Mouse (Mus musculus) heart, embryonic 15.5 days (tissue): ENCODE measurements at regions not wholly inside any gene's neighbourhood (a gene's known extent, or its start where the extent isn't known, plus 50 kb on each side); places are given as distances from the start of the nearest gene placed in this dataset.

ENCODE experiments used
- ATAC-seq: fragments of 200-750 bp; cut with Nextera tagmentation; replicated peaks from 2 replicates; pipeline ENCODE4 v1.8.0; 2017; ENCODE audit warnings: low read depth, moderate TSS enrichment; ENCODE audit not compliant: insufficient number of reproducible peaks, insufficient read depth, low FRiP score
- H3K27ac ChIP-seq: fragments of 300-500 bp; sonication (generic); 2 replicates; pipeline ENCODE4 v1.5.1; 2015; ENCODE audit warnings: mild to moderate bottlenecking, inconsistent platforms
- H3K27me3 ChIP-seq: fragments of 300-500 bp; sonication (generic); 2 replicates; pipeline ENCODE4 v1.6.1; 2015; ENCODE audit warnings: inconsistent platforms
- H3K36me3 ChIP-seq: fragments of 300-500 bp; sonication (generic); 2 replicates; pipeline ENCODE4 v1.6.1; 2015; ENCODE audit warnings: mild to moderate bottlenecking, inconsistent platforms
- H3K4me1 ChIP-seq: fragments of 300-500 bp; sonication (generic); replicated peaks from 2 replicates; pipeline ENCODE4 v1.6.1; 2015; ENCODE audit warnings: inconsistent platforms
- H3K4me2 ChIP-seq: fragments of 300-500 bp; sonication (generic); 2 replicates; pipeline ENCODE4 v1.6.1; 2015; ENCODE audit warnings: inconsistent platforms, mild to moderate bottlenecking, moderate library complexity
- H3K4me3 ChIP-seq: fragments of 300-500 bp; sonication (generic); 2 replicates; pipeline ENCODE4 v1.5.1; 2015; ENCODE audit warnings: mild to moderate bottlenecking, inconsistent platforms
- H3K9ac ChIP-seq: fragments of 300-500 bp; sonication (generic); 2 replicates; pipeline ENCODE4 v1.6.1; 2015; ENCODE audit warnings: mild to moderate bottlenecking, inconsistent platforms
- H3K9me3 ChIP-seq: fragments of 300-500 bp; sonication (generic); replicated peaks from 2 replicates; pipeline ENCODE4 v1.6.1; 2016; ENCODE audit warnings: inconsistent platforms
- WGBS: fragments of 180-500 bp; shearing (Covaris S2); methylation state at CpG from one replicate; pipeline ENCODE4 v1.1.7; 2015; ENCODE audit warnings: mixed read lengths; 5-methylcytosine and 5-hydroxymethylcytosine counted together

DNA sequence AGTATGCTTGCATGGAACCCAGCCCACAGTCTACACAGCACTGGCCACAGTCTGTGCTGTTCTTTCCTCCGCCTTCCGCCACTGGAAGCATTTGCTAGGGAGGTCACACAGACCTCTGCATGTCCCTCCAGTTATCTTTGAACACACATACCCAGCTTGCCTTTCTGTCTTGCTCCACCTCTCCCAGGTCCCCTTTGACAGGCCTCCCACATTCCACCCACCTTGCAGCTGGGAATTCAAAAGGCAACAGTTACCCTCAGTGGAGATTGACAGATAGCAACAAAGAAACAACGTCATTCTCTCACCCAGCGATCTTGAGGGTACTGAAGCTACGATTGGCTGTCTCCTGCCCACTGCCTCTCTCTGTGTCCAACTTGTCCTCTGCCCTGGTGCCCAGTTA is 290.7 kb upstream of the Zmiz1 start:
- ATAC-seq = no peak
- Histone ChIP-seq H3K36me3 (no peaks in the 10 kb centered on the region), H3K9me3 (no peaks in the 10 kb centered on the region), H3K9ac (no peak overlapping the region), H3K4me1 (peaks cover 19% of the 10 kb centered on the region), H3K27me3 (no peaks in the 10 kb centered on the region), H3K4me3 (no peak overlapping the region), H3K4me2 (no peak overlapping the region), H3K27ac (peak overlapping the region; percentile 76)
- WGBS = 44% methylated on average over 5 of the region's 5 CpGs

- Histone ChIP-seq H3K4me2 (no peak overlapping the region), H3K27me3 (no peaks in the 10 kb centered on the region), H3K4me3 (no peak overlapping the region), H3K4me1 (peaks cover 8% of the 10 kb centered on the region), H3K9me3 (no peaks in the 10 kb centered on the region), H3K9ac (no peak overlapping the region), H3K36me3 (no peaks in the 10 kb centered on the region), H3K27ac (no peak overlapping the region)
- no peak for ATAC-seq
- WGBS = 54% methylated on average over 6 of the region's 6 CpGs
These were observed 285.7 kb upstream of the Zmiz1 start for GRCm38 (mm10) chr14:25173281-25173680.

- Histone ChIP-seq H3K4me2 (no peak overlapping the region), H3K4me1 (peaks cover 3% of the 10 kb centered on the region; the same call in 1 of the 2 replicates), H3K9me3 (no peaks in the 10 kb centered on the region), H3K27ac (no peak overlapping the region), H3K4me3 (no peak overlapping the region), H3K9ac (no peak overlapping the region), H3K27me3 (no peaks in the 10 kb centered on the region), H3K36me3 (no peaks in the 10 kb centered on the region)
- WGBS = 75% methylated on average over 6 of the region's 6 CpGs
- no peak for ATAC-seq
These were observed 285.1 kb upstream of the Zmiz1 start for GRCm38 (mm10) chr14:25173873-25174272.

GRCm38 (mm10) chr14:25174402-25174801 is 284.6 kb upstream of the Zmiz1 start:
- WGBS = 52% methylated on average over 2 of the region's 2 CpGs

GRCm38 (mm10) chr14:25176206-25176605 is 282.8 kb upstream of the Zmiz1 start:
- Histone ChIP-seq H3K27ac (no peak overlapping the region), H3K36me3 (no peaks in the 10 kb centered on the region)
- WGBS = 59% methylated on average over 6 of the region's 6 CpGs

More at GRCm38 (mm10) chr14:25174402-25174801, 284.6 kb upstream of the Zmiz1 start:
- H3K9ac ChIP-seq = no peak overlapping the region
- H3K27ac ChIP-seq = no peak overlapping the region
- ATAC-seq = 0 out of 2 replicates have a peak, but pooled peaks have one; percentile 12
- H3K4me2 ChIP-seq = no peak overlapping the region
- no peaks in the 10 kb centered on the region for H3K27me3 ChIP-seq
- no peaks in the 10 kb centered on the region for H3K4me1 ChIP-seq
- no peaks in the 10 kb centered on the region for H3K9me3 ChIP-seq
- no peak overlapping the region for H3K4me3 ChIP-seq
- no peaks in the 10 kb centered on the region for H3K36me3 ChIP-seq

DNA sequence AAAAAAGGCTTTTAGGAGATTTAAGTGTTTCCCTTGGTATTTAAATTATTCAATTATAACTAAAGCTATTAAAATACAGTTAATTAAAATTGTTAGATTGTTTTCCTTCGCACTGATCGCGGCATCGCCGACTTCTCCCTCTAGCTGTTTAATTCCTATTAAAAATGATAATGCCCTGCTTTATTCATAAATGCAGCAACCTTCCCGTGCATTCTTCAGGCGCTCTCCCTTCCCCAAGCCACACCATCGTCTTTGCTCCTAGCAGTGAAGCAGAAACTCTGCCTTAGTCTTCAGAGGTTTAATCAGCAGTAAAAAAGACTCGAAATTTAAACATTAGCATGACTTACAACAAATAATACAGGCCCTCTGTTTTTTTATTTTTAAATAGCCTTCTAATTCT is 278.9 kb upstream of the Zmiz1 start:
- Histone ChIP-seq H3K36me3 (no peaks in the 10 kb centered on the region), H3K4me2 (no peak overlapping the region), H3K4me1 (peaks cover 3% of the 10 kb centered on the region; the same call in 1 of the 2 replicates), H3K9me3 (no peaks in the 10 kb centered on the region), H3K27ac (no peak overlapping the region), H3K4me3 (no peak overlapping the region), H3K27me3 (0 out of 2 replicates have a peak, but pooled peaks cover 4% of the 10 kb centered on the region), H3K9ac (no peak overlapping the region)
- WGBS = 79% methylated on average over 9 of the region's 9 CpGs
- ATAC-seq = no peak

More at GRCm38 (mm10) chr14:25176206-25176605, 282.8 kb upstream of the Zmiz1 start:
- Histone ChIP-seq H3K4me3 (no peak overlapping the region), H3K4me1 (no peaks in the 10 kb centered on the region), H3K4me2 (no peak overlapping the region), H3K9ac (no peak overlapping the region), H3K9me3 (no peaks in the 10 kb centered on the region), H3K27me3 (0 out of 2 replicates have a peak, but pooled peaks cover 4% of the 10 kb centered on the region)
- ATAC-seq = no peak

GRCm38 (mm10) chr14:25181406-25181805 is 277.6 kb upstream of the Zmiz1 start:
- Histone ChIP-seq H3K4me1 (peaks cover 15% of the 10 kb centered on the region), H3K9ac (no peak overlapping the region), H3K27me3 (0 out of 2 replicates have a peak, but pooled peaks cover 4% of the 10 kb centered on the region), H3K9me3 (no peaks in the 10 kb centered on the region), H3K36me3 (no peaks in the 10 kb centered on the region), H3K4me3 (no peak overlapping the region), H3K4me2 (no peak overlapping the region), H3K27ac (no peak overlapping the region)
- ATAC-seq = no peak
- WGBS = 59% methylated on average over 2 of the region's 2 CpGs

DNA sequence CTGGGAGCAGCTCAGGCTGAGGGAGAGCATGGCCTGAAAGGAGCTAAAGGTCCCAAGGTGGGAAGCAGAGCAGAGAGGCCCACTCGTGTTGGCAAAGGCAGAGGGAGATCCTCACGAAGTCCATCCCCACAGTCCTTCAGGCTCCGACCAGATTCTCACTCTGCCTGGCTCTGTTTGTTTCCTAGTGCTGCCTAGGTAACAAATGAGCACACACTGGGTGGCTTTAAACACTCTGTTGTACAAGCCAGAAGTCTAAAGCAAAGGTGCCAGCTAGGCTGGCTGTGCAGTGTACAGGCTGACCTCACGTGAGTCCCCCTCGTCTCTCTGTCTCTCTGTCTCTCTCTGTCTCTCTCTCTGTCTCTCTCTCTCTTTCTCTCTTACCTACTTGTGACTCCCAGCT is 274.9 kb upstream of the Zmiz1 start:
- H3K9ac ChIP-seq = no peak overlapping the region
- no peaks in the 10 kb centered on the region for H3K36me3 ChIP-seq
- H3K4me2 ChIP-seq = no peak overlapping the region
- no peak for ATAC-seq
- 0 out of 2 replicates have a peak, but pooled peaks cover 4% of the 10 kb centered on the region for H3K27me3 ChIP-seq
- H3K4me3 ChIP-seq = no peak overlapping the region
- peaks cover 20% of the 10 kb centered on the region for H3K4me1 ChIP-seq
- 46% methylated on average over 5 of the region's 5 CpGs for WGBS
- no peaks in the 10 kb centered on the region for H3K9me3 ChIP-seq
- H3K27ac ChIP-seq = no peak overlapping the region

- peaks cover 20% of the 10 kb centered on the region for H3K4me1 ChIP-seq
- no peak overlapping the region for H3K4me2 ChIP-seq
- no peak overlapping the region for H3K27ac ChIP-seq
- 0 out of 2 replicates have a peak, but pooled peaks cover 4% of the 10 kb centered on the region for H3K27me3 ChIP-seq
- no peak overlapping the region for H3K9ac ChIP-seq
- no peaks in the 10 kb centered on the region for H3K9me3 ChIP-seq
- WGBS = 77% methylated on average over 1 of the region's 1 CpGs
- H3K36me3 ChIP-seq = no peaks in the 10 kb centered on the region
- no peak for ATAC-seq
- no peak overlapping the region for H3K4me3 ChIP-seq
These were observed 274.1 kb upstream of the Zmiz1 start for GRCm38 (mm10) chr14:25184875-25185274.

DNA sequence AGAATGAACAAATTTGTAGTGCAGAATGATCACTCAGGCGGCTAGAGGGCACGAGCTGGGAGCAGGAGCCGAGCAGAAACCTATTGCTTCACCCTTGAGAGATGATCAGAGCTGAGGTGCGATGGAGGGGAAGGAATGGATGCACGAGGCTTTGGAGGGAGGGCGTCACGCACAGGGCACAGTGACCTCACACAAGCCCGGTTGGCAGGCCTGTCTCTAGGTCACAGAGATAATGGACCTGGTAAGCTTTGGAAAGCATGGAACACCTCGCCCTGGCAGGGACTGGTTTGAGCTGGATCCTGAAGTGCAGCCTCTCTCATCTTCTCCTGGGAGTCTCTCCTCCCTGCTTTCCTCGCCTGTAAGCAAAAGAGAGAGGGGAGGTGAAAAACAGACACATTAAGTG is 273.4 kb upstream of the Zmiz1 start:
- H3K27me3 ChIP-seq = 0 out of 2 replicates have a peak, but pooled peaks cover 4% of the 10 kb centered on the region
- no peak overlapping the region for H3K9ac ChIP-seq
- no peak overlapping the region for H3K4me2 ChIP-seq
- H3K4me1 ChIP-seq = peaks cover 20% of the 10 kb centered on the region
- H3K36me3 ChIP-seq = no peaks in the 10 kb centered on the region
- WGBS = 46% methylated on average over 10 of the region's 10 CpGs
- no peaks in the 10 kb centered on the region for H3K9me3 ChIP-seq
- H3K27ac ChIP-seq = no peak overlapping the region
- no peak for ATAC-seq
- H3K4me3 ChIP-seq = no peak overlapping the region

- Histone ChIP-seq H3K4me1 (peaks cover 20% of the 10 kb centered on the region), H3K36me3 (no peaks in the 10 kb centered on the region), H3K9ac (0 out of 2 replicates have a peak overlapping the region, but pooled peaks have one; percentile 7), H3K9me3 (no peaks in the 10 kb centered on the region), H3K27ac (peak overlapping the region; percentile 8; the same call in 1 of the 2 replicates), H3K4me2 (no peak overlapping the region), H3K27me3 (no peaks in the 10 kb centered on the region), H3K4me3 (no peak overlapping the region)
- peak; percentile 40 for ATAC-seq
- WGBS = 43% methylated on average over 14 of the region's 14 CpGs
These were observed 272.8 kb upstream of the Zmiz1 start for GRCm38 (mm10) chr14:25185959-25186771.

DNA sequence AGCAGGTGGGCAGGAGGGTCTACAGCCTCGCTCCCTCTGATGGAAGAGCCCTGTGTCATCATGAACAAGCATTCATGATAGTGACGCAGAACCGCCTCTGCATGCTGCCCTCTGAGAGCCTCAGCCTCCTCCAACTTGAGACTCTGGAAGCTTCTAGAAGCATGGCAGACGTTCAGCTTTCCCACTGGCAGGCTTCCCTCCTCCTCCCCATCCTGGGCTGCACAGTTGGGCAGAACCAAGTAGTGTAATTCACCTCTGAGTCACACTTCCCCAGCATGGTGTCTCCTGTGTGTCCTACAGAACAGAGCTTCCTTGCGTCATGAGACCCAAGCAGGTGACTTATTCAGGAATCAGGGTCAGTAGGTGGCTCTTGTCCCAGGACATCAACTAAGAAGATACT is 271.3 kb upstream of the Zmiz1 start:
- Histone ChIP-seq H3K36me3 (no peaks in the 10 kb centered on the region), H3K4me3 (no peak overlapping the region), H3K9ac (no peak overlapping the region), H3K4me2 (no peak overlapping the region), H3K9me3 (no peaks in the 10 kb centered on the region), H3K27ac (no peak overlapping the region), H3K4me1 (peaks cover 20% of the 10 kb centered on the region), H3K27me3 (no peaks in the 10 kb centered on the region)
- no peak for ATAC-seq
- WGBS = 85% methylated on average over 5 of the region's 5 CpGs
